Mouse (Mus musculus): ENCODE results near the gene AC124502.3.

DNA sequence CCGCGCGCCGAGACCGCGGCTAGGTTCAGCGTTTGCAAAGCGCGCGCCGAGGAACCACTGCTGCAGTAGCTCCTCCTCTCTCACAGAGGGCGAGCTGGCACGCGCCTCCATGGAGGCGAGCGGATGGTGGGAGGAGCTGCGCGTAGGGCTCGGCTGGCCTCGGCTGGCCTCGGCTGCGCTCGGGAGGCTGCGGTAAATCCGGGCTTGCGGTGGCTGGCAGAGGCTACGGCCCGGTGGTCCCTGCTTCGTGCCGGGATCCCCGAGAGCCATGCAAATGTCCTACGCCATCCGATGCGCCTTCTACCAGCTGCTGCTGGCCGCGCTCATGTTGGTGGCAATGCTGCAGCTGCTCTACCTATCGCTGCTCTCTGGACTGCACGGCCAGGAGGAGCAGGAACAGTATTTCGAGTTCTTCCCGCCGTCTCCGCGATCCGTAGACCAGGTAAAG, at the start of gene AC124502.3, which contains the start of gene B4gat1:
- 0 out of 2 replicates have a peak, but pooled peaks have one; percentile 21 for TF ChIP-seq POLR2A (IDR thresholded peaks at IDR 0.05; ENCODE audit: extremely low read depth, insufficient read depth, low read length)
- TF ChIP-seq CTCF (IDR thresholded peaks at IDR 0.05; ENCODE audit: low read depth, low read length), result peak; percentile 33; the same call in 1 of the 2 replicates

All from liver, adult 2 months (tissue).